Mouse (Mus musculus) urinary bladder, postnatal 14 days (tissue): ENCODE data around the gene 1110032A03Rik.

ENCODE experiments used
- DNase-seq: peaks from one replicate; pipeline ENCODE4 v3.0.0; 2021; ENCODE audit warnings: low spot score

1110032A03Rik gene

DNA sequence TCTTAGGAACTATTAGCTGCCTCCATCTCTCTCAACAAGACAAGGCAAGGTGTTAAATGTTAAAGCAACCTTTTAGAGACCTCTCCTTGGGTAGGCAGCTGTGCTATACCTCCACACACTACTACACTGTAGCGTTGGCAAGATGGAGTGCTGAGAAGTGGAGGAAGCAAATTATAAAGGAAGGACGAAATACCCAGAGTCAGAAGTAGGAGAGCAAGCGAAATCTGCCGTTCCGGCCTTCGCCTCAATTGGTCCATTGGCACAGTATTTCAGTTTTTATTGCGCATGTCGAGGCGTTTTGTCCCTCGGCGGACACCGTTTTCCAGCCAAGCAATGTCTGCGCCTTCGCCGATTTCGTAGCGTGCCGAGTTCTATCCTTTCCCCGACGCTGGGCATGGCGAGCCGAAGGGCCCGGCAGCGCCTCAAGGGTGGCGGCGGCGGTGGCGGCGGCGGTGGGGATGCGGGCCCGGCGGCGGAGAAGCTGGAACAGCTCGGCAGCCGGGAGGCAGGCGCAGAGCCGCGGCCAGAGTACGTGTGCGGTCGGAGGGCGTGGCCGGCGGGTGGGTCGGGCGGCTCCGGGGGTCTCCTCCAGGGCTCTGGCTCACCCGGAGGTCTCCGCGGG lies at the start of gene 1110032A03Rik, which contains the start of gene Alg9:
1110032A03Rik (minus strand) TSS at position 530 of the 622 bp plus-strand sequence.
Alg9 (plus strand) TSS at position 29 of the 622 bp plus-strand sequence.
- peak; percentile 89 for DNase-seq

DNA sequence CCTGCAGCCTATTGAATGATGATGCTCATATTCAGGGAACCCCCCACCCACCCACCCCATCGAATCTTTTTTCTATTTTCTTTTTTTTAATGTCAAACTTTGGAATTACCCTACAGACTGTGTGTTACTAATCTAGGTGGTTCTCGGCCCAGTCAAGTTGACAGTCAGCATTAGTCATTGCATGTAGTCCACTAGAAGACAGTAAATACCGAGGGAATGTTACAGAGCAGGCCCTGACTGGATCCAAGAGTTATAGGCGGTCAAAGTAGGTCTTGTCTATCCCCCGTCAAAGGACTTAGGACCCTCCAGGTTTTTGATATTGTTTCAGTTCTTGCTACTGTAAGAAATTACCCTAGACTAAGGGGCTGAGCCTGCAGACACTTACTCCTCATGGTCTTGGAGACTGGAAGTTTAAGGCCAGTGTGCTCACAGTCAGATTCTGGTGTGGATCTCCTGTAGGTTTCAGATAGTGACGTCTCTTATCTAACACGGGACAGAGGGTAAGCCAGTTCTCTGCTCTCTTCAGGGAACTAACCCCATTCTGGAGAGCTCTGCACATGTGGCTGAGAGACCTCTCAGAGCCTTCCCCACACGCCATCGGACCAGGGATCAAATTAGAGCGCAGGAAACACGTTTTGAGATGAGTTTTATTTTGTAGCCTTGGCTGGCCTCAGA lies 48.6 kb upstream of the 1110032A03Rik start:
- DNase-seq: no peak

DNA sequence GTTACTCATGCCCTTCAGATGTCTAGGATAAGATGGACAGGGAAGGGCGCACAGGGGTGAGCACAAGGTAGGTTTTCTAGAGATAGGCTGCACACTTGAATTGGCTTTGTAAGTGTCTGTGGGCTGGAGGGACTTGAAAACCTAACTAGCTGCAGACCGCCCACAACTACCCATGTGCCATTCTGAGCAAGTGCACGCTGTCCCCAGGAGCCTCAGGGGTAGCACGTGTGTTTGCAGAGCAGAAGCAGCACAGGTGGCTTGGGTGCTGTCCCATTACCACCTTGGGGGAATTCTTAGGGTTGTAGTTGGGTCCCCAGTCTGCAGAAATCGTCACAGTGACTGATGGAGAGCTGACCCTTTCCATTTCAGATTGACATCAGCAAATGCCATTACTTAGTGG lies 46.9 kb upstream of the 1110032A03Rik start:
- no peak for DNase-seq

DNA sequence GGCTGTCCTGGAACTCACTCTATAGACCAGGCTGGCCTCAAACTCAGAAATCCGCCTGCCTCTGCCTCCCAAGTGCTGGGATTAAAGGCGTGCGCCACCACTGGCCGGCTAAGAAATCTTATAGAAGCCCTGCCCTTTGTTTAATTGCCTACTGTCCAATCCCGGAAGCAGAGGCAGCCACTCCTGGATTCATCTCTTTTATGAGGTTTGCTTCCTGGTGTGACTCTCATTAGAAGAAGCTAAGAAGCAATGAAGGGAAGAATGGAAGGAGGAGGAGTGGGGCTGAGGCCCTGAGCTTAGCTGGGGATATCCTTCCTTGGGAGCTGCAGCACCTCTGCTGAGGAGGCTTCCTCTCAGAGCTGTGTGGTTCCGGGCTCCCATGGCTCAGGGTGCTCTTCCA lies 46.3 kb upstream of the 1110032A03Rik start:
- no peak for DNase-seq

DNA sequence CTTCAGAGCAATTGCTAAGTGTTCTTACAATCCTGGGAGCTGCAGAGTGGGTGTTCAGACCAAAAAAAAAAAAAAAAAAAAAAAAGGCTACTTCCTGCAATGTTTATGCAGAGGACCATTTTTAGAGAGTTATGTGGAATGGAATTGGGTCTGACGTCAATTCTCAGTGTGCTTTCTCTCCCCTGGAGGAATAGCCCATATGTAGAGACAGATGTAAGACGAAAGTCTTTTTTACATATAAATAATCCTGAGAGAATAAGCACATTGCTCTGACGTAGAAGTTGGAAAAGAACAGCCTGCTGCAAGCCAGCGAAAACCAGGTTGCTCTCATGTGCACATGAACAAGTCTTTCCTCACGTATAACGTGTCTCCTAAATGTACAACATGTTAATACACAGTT lies 44.4 kb upstream of the 1110032A03Rik start:
- no peak for DNase-seq

DNA sequence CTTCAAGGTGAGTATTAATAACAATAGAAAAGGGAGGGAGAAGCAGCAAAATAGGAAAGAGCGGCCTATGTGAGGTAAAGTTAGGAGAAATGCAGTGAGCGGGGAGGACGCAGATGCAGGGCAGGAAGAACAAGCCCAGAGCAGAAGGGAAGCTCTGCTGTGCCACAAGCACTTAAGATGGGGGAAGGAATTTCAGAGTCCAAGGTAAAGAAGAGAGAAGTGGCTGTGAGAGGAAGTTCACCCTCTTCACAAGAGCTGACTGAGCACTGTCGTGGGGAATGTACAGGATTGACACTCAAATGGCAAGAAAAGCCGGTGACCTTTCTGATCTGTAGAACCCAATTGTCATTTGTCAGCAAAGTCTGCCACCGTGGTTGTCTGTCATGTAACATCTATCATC lies 42.7 kb upstream of the 1110032A03Rik start:
- no peak for DNase-seq

DNA sequence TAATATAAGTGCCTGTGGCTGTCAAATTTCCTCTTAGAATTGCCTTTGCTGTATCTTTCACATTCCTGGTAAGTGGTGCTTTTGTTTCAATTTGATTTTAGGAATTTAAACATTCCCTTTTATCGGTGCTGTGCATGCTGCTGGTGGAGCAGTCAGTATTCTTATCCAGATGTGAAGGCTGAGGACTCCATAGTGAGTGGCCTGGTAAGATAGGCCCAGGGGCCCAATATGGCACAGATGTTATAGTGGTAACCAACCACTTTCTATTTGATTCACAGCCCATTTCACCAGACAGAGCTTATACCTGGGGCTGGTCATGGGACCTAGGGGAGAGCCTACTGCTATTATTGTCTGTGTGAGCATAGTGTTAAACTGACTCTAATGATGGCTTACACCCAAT lies 41.2 kb upstream of the 1110032A03Rik start:
- DNase-seq: no peak

DNA sequence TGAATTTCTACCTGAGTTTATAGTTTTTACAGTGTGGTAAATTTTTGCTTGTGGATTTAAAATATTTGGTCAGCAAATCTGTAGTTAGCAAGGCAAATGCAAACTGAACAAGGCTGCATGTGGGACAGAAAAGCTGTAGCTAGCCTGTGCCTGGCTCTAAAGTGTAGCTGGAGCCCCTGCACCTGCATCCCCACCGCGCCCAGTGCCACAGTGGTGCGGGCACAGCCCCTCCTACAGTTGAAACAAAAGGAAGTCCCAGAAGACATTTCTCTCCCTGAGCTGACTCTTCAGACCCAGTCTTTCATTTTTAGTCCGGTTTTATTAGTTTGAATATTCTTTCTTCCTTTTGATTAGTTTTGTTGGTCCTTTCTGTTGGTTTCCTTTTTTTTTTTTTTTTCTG lies 40.3 kb upstream of the 1110032A03Rik start:
- DNase-seq: no peak

DNA sequence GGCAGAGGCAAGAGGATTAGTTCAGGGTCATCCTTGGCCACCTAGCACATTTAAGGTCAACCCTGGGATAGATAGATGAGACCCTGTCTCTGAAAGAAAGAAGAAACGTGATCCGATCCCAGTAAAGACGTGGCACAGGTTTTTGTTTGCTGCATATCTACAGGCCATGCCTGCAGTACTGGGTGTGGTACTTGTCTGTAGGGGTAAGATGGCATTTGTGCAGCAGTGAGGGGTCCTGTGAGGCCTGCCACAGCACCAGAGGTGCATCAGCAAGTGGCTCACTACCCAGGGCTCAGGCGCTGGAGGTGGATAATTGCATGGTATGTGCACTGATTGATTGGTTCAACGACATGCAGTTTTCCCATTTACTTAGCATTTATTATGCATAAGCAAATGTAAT lies 38.5 kb upstream of the 1110032A03Rik start:
- DNase-seq: no peak

DNA sequence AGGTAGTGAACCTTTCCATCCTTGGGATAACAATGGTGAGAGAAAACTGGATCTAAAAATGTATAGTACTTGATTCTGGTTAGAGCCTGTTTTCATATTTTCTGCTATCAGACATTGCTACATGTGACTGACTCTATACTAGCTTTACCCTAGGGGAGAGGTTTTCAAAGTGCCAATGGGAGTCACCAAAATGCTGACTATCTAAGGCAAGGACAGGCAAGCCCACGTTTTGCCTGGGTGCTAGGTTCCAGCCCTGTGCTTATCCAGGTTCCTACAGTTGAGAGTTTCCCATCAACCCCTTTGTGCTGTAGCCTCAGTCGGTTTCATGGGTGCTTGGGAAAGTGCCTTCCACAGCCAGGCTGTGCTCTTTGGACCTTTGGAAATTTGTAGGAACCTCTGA lies 36.4 kb upstream of the 1110032A03Rik start:
- no peak for DNase-seq

DNA sequence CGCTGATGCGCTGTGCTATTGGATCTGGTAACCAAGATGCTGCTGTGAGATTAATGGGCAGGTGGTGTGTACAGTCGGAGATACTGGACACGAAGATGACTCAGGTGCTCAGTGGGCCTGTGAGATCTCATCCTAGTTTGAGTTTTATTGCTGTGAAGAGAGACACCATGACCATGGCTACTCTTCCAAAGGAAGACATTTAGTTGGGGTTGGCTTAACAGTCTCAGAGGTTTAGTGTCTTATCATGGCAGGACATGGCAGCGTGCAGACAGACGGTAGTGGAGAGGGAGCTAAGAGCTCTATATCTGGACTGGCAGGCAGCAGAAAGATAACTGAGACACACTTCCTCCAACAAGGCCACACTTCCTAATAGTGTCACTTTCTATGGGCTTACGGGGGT lies 35.9 kb upstream of the 1110032A03Rik start:
- DNase-seq: no peak

DNA sequence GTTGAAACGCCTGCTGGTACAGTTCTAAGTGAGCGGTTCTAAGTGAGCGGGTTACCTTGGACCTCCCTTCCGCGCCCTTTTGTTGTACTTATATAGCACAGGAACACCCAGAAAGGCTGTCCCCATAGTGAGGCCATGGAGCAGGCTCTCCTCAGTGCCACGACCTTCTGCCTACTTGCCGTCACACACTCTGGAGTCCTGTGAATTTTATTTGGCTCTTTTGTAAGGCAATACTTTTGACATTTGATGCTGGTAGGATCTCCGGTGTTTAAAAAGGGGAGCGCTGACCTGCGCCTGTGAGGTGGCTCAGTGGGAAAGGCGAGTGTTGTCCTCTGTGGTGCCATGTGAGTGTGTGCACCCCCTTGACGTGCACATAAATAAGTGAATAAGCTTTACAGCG lies 33.8 kb upstream of the 1110032A03Rik start:
- DNase-seq: no peak

DNA sequence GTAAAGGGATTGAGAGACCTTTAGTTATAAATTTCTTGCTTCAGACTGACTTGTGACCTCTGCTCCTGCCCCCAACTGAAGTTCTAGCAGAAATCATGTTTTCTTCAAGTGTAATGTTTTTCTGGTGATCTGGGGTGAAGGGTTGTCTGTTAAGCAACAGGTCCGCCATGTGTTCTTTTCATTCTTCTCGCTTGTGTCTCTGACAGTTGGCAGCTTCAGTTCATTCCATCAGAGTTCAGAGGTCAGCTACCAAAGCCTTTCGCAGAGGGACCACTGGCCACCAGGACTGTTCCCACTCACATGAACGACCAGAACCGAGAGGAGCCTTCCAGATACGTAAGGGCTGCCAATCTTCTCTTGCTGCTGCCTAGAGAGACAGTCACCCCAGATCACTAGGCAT lies 33.2 kb upstream of the 1110032A03Rik start:
- no peak for DNase-seq

DNA sequence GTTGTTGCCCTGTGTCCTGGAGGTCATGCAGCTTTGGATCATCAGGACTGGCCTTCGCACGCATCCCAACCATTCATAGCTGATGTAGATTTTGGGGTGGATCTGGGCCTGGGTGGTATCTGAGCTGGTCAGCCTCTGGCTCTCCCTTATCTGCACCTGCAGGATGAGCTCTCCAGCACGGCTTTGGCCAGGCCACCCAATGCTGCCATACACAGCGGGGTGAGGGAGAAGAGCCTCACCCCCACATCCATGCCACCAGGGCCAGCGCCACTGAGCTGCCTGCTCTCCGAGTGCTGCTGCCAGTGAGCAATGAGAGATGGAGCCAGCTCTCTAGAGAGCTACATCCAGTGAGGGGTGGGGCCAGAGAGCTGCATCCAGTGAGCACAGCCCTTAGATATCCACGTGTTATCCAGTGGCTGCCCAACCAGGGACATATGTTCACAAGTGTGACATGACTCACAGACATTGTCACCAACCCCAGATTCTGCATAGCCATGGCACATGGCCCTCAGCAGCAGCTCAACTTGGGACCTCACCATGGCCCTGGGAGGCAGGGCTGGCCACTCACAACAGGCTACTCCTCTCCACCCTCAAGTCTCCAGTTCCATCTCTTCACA lies 27.8 kb upstream of the 1110032A03Rik start:
- DNase-seq: no peak

DNA sequence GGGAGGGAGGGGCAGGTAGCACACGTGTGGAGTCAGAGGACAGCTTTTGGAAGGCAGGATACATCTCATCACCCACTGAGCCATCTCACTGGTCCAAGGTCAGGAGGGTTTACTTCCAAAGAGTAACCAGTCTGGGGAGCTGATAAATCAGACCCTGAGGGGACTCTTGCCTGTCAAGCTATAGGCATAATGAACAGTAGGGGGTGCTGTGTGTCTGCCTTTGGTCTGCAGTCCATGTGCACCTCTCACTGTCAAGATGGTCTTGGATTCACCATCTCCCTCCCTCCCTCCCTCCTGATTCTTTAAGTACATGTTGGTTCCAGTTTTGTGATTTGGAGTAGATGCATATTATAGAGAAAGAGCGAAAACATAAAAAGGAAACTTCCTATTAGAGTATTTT lies 25.7 kb upstream of the 1110032A03Rik start:
- peak; percentile 37 for DNase-seq

DNA sequence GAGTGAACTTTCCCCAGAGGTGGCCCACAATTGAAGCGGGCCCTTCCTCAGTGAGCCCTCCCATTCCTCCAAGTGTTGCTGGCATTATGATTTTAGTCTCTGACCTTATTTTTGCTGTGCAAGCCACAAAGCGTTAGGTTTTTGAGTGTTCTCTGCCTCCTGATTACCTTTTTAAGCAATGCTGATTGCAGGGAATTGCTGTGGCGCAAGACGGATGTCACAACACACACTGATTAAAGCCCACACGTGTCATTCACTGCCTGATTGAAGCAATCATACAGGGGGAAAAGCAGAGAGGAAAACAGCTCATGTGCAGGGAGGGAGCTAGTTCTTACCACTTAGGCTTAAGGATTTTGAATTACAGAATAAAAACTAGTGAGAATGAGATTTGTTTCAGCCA lies 23.0 kb upstream of the 1110032A03Rik start:
- DNase-seq: no peak

DNA sequence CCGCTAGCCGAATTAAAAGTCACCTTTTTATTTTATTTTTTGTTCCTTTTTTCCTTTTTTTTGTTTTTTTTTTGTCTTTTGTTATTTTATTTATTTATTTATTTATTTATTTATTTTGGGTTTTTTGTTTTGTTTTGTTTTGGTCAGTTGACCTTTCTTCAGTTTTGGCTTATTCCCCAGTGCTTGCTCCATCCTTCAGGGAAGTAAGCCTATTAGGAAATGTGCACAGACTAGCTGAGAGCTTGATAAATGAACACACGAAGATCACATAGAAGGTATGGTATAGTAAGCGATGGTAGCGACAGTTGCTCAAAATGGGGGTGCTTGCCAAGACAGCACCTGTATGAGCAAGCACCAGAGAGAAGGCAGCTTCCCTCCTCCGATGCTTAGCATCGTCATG lies 22.3 kb upstream of the 1110032A03Rik start:
- no peak for DNase-seq

DNA sequence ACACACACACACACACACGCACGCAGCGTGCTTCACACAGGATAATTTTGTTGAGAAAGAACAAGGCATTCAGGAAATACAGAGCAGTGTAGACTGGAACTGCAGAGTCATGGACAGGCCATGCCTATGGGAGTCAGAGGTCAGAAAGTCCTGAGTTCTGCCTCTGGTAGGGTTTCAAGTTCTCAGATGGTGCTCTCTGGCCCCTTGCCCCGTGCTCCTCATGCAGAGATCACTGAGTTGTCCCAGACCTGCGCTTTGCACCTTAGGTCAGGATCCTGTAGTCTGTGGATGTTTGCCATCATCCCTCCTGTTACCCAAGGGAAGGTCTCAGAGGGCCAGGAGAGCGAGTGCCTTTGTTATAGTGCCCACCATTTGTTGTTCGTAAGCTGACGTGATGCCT lies 21.5 kb upstream of the 1110032A03Rik start:
- DNase-seq: no peak

DNA sequence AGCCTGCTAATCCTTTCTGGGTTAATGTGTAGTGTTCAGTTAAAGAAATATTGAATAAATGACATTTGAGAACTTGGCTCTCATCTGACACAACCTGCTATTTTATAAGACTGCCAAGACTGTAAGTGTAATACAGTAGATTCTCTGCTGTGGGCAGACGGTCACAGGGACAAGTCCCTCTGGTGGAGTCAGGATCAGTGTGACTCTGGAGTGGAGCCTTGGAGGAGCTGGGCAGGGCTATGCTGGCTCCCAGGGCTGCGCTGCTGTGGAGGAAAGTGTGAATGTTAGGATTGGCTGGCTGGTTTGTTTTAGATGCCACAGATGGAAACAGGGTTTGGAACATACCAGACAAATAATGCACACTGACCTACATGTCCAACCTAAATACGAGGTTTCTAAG lies 19.9 kb upstream of the 1110032A03Rik start:
- no peak for DNase-seq

DNA sequence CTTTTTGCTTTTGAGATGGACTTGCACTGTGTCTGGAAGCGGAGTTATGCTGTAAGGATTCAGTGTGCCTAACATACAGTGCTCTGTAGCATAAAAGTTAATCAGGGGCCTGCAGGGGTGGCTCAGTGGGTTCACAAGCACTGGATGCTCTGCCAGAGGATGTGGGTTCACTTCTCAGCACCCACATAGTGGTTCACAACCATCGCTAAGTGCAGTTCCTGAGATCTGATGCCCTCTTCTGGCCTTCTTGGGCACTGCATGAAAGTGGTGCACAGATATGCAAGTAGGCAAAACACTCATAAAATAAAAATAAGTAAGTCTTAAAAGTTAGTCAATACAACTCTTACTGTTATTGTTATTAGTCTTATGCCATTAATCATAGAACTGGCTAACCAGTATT lies 6.8 kb upstream of the 1110032A03Rik start:
- peak; percentile 38 for DNase-seq

DNA sequence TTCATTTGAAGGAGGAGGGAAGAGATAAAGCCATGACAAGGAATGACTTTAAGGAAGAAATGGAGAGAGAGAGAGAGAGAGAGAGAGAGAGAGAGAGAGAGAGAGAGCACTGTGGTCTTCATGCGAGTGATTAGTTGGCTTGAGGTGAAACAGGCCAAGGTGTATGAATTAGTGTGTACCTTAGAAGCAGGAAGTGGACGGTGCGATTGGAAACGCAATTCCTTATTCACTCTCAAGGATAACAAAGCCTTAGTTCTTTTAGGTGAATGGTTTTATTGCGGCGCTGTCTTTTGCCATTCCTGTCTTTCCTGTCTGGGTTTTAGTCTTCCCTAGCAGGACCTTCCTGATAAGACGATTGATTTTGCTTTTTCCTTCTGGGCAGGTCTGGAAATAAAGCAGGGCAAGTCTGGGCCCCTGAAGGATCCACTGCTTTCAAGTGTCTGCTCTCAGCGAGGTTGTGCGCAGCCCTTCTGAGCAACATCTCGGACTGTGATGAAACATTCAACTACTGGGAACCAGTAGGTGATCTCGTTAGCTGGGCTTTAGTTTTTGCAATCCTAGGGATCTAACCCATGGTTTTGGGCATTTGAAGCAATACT lies 941 bp upstream of the 1110032A03Rik start:
- no peak for DNase-seq

DNA sequence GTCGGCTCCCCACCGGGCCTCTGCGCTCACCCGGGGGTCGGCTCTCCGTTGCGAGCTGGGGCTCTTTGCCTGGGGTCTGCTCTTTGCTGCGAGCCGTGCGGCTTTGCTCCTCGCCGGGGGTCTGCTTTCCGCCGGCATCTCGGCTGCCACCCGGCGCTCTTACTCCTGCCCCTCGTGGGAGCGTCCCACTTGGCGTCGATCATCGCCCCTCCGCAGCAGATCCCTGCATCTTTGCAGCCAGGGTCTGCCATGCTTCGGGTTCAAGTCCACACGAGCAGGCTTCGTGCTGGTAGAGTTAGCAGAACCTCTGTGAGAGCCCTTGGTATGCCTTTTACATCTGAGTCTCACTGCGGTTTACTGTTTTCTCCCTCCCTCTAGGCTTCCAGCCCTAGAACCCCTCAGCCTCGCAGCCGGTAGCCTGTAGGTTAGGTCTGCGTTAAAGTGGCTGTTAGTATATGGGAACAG lies 374 bp upstream of the 1110032A03Rik start:
- DNase-seq: no peak

DNA sequence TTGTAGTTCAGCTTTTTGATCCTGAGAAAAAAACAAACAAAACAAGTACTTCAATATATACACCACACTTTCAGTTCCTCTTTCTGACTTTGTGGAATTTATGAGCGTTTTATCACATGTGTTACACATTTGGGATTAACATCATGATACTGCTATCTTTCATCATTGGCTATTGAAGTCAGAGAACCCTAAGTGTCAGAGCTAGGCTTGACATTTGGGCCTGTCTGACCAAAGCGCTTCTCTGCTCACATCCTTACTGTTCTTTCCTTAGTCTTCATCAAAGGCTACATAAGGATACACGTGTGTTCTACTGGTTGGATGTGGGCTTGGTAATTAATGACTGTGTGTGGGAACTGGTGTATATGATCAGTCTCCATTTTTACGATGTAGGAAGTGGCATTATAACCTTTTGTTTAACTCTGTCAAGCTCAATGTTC lies 1.3 kb downstream of the 1110032A03Rik start:
- no peak for DNase-seq
